Mouse (Mus musculus) stomach, postnatal 0 days (tissue): ENCODE measurements around the gene Rab10. TPM values are rescaled to one million over a fixed set of nuclear protein-coding genes. Genes with fewer than 3 reads are reported as not detected.

Experiments
- ATAC-seq: fragments of 200-750 bp; cut with Nextera tagmentation; 2 replicates; pipeline ENCODE4 v1.8.0; 2017; ENCODE audit not compliant: low FRiP score, low TSS enrichment
- DNase-seq: peaks from one replicate; pipeline ENCODE4 v3.0.0-alpha.2; 2016; ENCODE audit warnings: low spot score
- H3K27ac ChIP-seq: fragments of 300-500 bp; sonication (generic); replicated peaks from 2 replicates; pipeline ENCODE4 v1.5.1; 2014; ENCODE audit warnings: mild to moderate bottlenecking, control low read depth
- H3K27me3 ChIP-seq: fragments of 300-500 bp; sonication (generic); 2 replicates; pipeline ENCODE4 v1.6.1; 2014; ENCODE audit warnings: low read length; ENCODE audit not compliant: control insufficient read depth, insufficient read depth
- H3K36me3 ChIP-seq: fragments of 300-500 bp; sonication (generic); 2 replicates; pipeline ENCODE4 v1.6.1; 2014; ENCODE audit warnings: low read length, mixed read lengths; ENCODE audit not compliant: control insufficient read depth, insufficient read depth
- H3K4me1 ChIP-seq: fragments of 300-500 bp; sonication (generic); replicated peaks from 2 replicates; pipeline ENCODE4 v1.6.1; 2014; ENCODE audit warnings: antibody characterized with exemption; ENCODE audit not compliant: control insufficient read depth, insufficient read depth
- H3K4me2 ChIP-seq: fragments of 300-500 bp; sonication (generic); replicated peaks from 2 replicates; pipeline ENCODE4 v1.6.1; 2014; ENCODE audit warnings: low read depth, mild to moderate bottlenecking, control low read depth, moderate library complexity
- H3K4me3 ChIP-seq: fragments of 300-500 bp; sonication (generic); 2 replicates; pipeline ENCODE4 v1.5.1; 2014; ENCODE audit warnings: low read depth, low read length, control low read depth
- H3K9ac ChIP-seq: fragments of 300-500 bp; sonication (generic); 2 replicates; pipeline ENCODE4 v1.6.1; 2014; ENCODE audit warnings: mild to moderate bottlenecking, low read length, control low read depth, mixed read lengths
- H3K9me3 ChIP-seq: fragments of 300-500 bp; sonication (generic); 2 replicates; pipeline ENCODE4 v1.6.1; 2016; ENCODE audit warnings: low read length; ENCODE audit not compliant: control insufficient read depth
- CTCF ChIP-seq: IDR thresholded peaks from 2 replicates; pipeline ENCODE4 v1.5.1; 2016; ENCODE audit warnings: antibody characterized with exemption, low read depth, mild to moderate bottlenecking, moderate library complexity
- EP300 ChIP-seq: optimal IDR thresholded peaks from 2 replicates; pipeline ENCODE3; 2016; ENCODE audit warnings: antibody characterized with exemption
- WGBS: fragments of 180-500 bp; shearing (Covaris S2); extraction: QIAGEN DNeasy Blood & Tissue Kit; methylation state at CpG from one replicate; pipeline ENCODE4 v1.1.7; 2014; 5-methylcytosine and 5-hydroxymethylcytosine counted together
- polyA plus RNA-seq: library from polyadenylated mRNA; unstranded; fragments of >200 nt; fragmentation: Nextera tagmentation; extraction: Ambion mirVana; gene quantifications from 2 replicates; pipeline ENCODE4 v1.2.1, GENCODE M21; 2015

Gene Rab10
- 83.9 and 91.2 TPM in 2 replicates for polyA plus RNA-seq

DNA sequence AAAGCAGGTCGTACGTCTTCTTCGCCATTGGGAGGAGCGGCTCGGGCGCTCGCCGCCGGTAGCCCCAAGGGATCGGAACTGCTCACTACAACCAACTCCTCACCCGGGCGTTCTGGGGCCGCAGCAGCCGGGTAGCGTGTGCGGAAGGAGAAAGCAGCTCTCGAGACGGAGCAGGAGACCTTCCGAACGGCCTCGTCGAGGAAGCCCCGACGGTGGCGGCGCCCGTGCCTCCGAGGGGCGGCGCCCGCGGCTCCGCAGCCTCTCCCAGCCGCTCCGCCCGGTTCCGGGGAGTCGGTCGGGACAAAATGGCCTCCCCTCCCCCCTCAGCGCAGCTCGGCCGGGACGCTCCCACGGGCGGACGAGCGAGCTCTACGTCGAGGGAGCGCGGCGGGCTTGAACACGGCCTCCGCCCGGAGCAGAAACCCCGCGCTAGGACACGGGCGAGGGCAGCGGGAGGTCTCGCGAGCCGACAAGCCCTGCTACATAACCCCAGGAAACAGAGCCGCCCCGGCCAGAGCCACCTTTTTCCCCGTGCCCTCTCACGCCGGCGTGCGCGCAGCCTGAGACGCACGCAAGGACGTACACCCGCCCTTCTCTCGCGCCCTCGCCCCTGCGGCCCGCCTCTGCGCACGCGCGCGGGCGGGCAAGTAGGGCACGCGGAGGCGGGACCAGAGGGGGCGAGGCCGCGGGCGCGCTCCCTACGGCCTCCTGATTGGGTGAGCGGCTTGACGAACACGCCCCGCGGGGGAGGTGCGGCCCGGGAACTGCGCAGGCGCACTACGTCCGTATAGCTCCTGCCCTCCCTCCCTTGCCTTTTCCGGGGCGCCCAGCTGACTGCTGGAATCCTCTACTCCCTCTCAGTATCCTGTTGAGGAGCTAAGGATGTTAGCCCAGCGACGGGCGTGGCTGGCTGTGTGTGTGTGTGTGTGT lies at the start of gene Rab10:
Gene Rab10, minus strand, starts transcription at position 579 of the 930 bp plus-strand sequence.
- H3K4me2 ChIP-seq = peak within 1 kb of the TSS; percentile 70
- TF ChIP-seq EP300 = peak; percentile 75
- no peak; the same call in 1 of the 2 replicates for TF ChIP-seq CTCF
- under 1% methylated on average over 63 of the region's 111 CpGs for WGBS
- H3K4me3 ChIP-seq = peak within 1 kb of the TSS; percentile 89
- H3K36me3 ChIP-seq = no peaks in the 10 kb centered on the region
- DNase-seq (peak; percentile 99), ATAC-seq (peak; percentile 99)
- H3K9me3 ChIP-seq = no peaks in the 10 kb centered on the region
- H3K9ac ChIP-seq = peak within 1 kb of the TSS; percentile 94
- H3K27ac ChIP-seq = peak within 1 kb of the TSS; percentile 99
- H3K4me1 ChIP-seq = no peaks in the 10 kb centered on the region
- no peaks in the 10 kb centered on the region for H3K27me3 ChIP-seq

DNA sequence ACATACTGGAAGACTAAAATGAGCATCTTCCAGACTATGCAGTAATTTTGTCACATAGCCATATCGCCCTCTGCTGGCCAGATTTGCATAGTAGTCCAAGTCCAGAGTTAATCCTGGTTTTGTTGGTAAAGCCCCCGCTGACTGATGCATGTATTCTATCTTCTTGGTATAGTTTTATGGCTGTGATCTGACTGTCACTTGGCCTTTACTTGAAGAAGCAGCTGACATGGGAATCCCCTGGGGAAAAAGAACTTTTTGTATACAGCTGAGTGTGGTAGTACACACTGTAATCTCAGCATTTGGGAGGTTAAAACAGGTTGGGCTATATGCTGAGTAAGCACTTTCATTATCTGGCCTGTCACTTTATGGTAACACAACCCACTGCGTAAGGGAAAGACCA lies 49.5 kb upstream of the Rab10 start:
- no peaks in the 10 kb centered on the region for H3K27me3 ChIP-seq
- TF ChIP-seq EP300 = no peak
- peak; percentile 84 for TF ChIP-seq CTCF
- no peaks in the 10 kb centered on the region for H3K4me1 ChIP-seq
- H3K4me3 ChIP-seq = no peak overlapping the region
- H3K36me3 ChIP-seq = no peaks in the 10 kb centered on the region
- peak; percentile 68 for DNase-seq
- H3K4me2 ChIP-seq = no peak overlapping the region; the same call in 1 of the 2 replicates
- no peak overlapping the region for H3K27ac ChIP-seq
- no peak for ATAC-seq
- WGBS = 31% methylated on average over 3 of the region's 3 CpGs
- H3K9me3 ChIP-seq = no peaks in the 10 kb centered on the region
- no peak overlapping the region for H3K9ac ChIP-seq

- H3K27ac ChIP-seq = no peak overlapping the region
- no peak overlapping the region; the same call in 1 of the 2 replicates for H3K4me3 ChIP-seq
- ATAC-seq (no peak), DNase-seq (no peak)
- 62% methylated on average over 16 of the region's 16 CpGs for WGBS
- no peaks in the 10 kb centered on the region for H3K4me1 ChIP-seq
- no peak overlapping the region for H3K9ac ChIP-seq
- peak overlapping the region; percentile 11; the same call in 1 of the 2 replicates for H3K4me2 ChIP-seq
- H3K9me3 ChIP-seq = no peaks in the 10 kb centered on the region
- H3K36me3 ChIP-seq = no peaks in the 10 kb centered on the region
- no peak for TF ChIP-seq EP300
- no peak for TF ChIP-seq CTCF
- H3K27me3 ChIP-seq = no peaks in the 10 kb centered on the region
These were observed 47.1 kb upstream of the Rab10 start for GRCm38 (mm10) chr12:3356824-3357223.

DNA sequence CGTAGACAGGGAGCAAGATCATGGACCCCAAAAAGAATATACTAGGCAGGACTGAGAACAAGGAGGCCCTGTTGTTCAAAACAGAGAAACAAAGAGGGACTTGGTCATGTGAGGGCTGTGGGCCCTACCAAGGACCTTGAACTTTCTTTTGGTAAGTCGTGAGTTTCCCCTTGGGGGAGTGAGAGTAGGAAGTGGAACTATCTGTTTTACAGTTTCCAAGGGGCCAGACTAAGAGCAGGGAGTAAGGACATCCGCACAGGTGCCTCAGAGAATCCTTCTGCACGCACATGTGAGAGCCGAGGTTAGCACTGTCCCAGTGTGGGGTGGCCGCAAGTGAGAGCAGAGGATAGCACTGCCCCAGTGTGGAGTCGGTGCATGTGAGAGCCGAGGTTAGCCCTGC lies 45.3 kb upstream of the Rab10 start:
- DNase-seq (no peak), ATAC-seq (no peak)
- Histone ChIP-seq H3K4me2 (no peak overlapping the region), H3K36me3 (no peaks in the 10 kb centered on the region), H3K9ac (no peak overlapping the region), H3K27ac (no peak overlapping the region), H3K4me1 (no peaks in the 10 kb centered on the region), H3K27me3 (no peaks in the 10 kb centered on the region), H3K4me3 (no peak overlapping the region), H3K9me3 (no peaks in the 10 kb centered on the region)
- TF ChIP-seq CTCF (no peak), EP300 (no peak)
- 80% methylated on average over 8 of the region's 8 CpGs for WGBS

GRCm38 (mm10) chr12:3352216-3352615 lies 42.4 kb upstream of the Rab10 start:
- H3K36me3 ChIP-seq = no peaks in the 10 kb centered on the region
- DNase-seq (no peak), ATAC-seq (no peak)
- no peak overlapping the region for H3K4me2 ChIP-seq
- H3K9me3 ChIP-seq = no peaks in the 10 kb centered on the region
- H3K27ac ChIP-seq = no peak overlapping the region
- H3K9ac ChIP-seq = no peak overlapping the region
- H3K27me3 ChIP-seq = no peaks in the 10 kb centered on the region
- H3K4me3 ChIP-seq = no peak overlapping the region
- TF ChIP-seq EP300 = no peak
- no peak for TF ChIP-seq CTCF
- 58% methylated on average over 6 of the region's 6 CpGs for WGBS
- no peaks in the 10 kb centered on the region for H3K4me1 ChIP-seq

DNA sequence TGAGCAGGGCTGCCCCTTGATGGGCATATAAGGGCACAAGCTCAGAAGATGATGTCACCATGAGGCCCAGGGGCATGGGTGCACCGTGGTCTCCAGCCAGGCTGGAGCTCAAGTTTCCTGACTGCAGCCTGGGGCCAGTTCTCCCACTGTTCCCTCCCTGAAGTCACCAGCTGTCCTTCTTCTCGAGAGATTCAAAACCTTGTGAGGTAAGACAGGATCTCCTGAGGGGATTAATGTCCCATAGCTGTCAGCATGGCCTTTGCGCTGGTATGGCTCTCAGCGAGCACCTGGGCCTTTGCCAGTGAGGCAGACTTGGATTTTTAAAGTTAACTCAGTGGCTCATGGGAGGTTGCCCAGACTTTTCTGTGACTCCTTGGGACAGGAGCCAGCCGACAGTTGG lies 40.4 kb upstream of the Rab10 start:
- Histone ChIP-seq H3K4me2 (no peak overlapping the region), H3K9ac (no peak overlapping the region), H3K4me1 (no peaks in the 10 kb centered on the region), H3K27me3 (no peaks in the 10 kb centered on the region), H3K9me3 (no peaks in the 10 kb centered on the region), H3K27ac (no peak overlapping the region), H3K4me3 (no peak overlapping the region), H3K36me3 (no peaks in the 10 kb centered on the region)
- ATAC-seq (no peak), DNase-seq (no peak)
- TF ChIP-seq EP300 = no peak
- no peak for TF ChIP-seq CTCF
- WGBS = 57% methylated on average over 5 of the region's 5 CpGs
